11 mouse cellular contexts compared by ENCODE assay signal in genomic region chr1:88638622-88639021, GRCm38 (mm10).
DNase-seq lines count a peak whose midpoint lies in the region; ATAC-seq and TF ChIP-seq lines count a peak whose summit lies in the region.
"Had no signal": no experiment of that assay in that cellular context is flagged by ENCODE, and none has a peak within 500 bp of the region (broad histone marks: within the 10 kb centered on the region; RNA-seq: fewer than 3 reads in every experiment).

No protein-coding gene starts in this region.

- H3K36me3 ChIP-seq in midbrain, embryonic 11.5 days (ENCODE audit: control insufficient read depth, insufficient read depth, low read length) = no peaks in the 10 kb centered on the region
- H3K36me3 ChIP-seq in midbrain, postnatal 0 days (ENCODE audit: insufficient read depth, low read length) = no peaks in the 10 kb centered on the region
- H3K36me3 ChIP-seq in lung, embryonic 14.5 days (ENCODE audit: insufficient read depth) = no peaks in the 10 kb centered on the region
- H3K36me3 ChIP-seq: G1E; midbrain, embryonic 15.5 days had no signal

- peaks cover 7% of the 10 kb centered on the region; the same call in 1 of the 2 replicates for H3K4me1 ChIP-seq in midbrain, embryonic 11.5 days (ENCODE audit: control insufficient read depth, insufficient read depth, low read length)
- H3K4me1 ChIP-seq in midbrain, postnatal 0 days (ENCODE audit: insufficient read depth, low read length) = no peaks in the 10 kb centered on the region
- H3K4me1 ChIP-seq in lung, embryonic 14.5 days (ENCODE audit: insufficient read depth) = peaks cover 5% of the 10 kb centered on the region; the same call in 1 of the 2 replicates

- DNase-seq in midbrain, embryonic 11.5 days (ENCODE audit: low spot score, missing footprints) = peak; percentile 21
- no peak for DNase-seq in midbrain, postnatal 0 days (ENCODE audit: low spot score)
- DNase-seq in lung, embryonic 14.5 days = peak; percentile 50
- DNase-seq in gastrocnemius, postnatal 4 days (ENCODE audit: low spot score in 2 of 2) = no peak
- no peak for DNase-seq in urinary bladder, postnatal 25 days (ENCODE audit: low spot score)
- no peak for DNase-seq in natural killer cell, adult 2 months (ENCODE audit: low spot score in 2 of 2)
- DNase-seq: thymus, adult 2 months had no signal

- H3K27ac ChIP-seq in midbrain, embryonic 11.5 days (ENCODE audit: low read depth, low read length) = no peak overlapping the region
- no peak overlapping the region for H3K27ac ChIP-seq in midbrain, postnatal 0 days (ENCODE audit: low read depth, low read length)
- peak overlapping the region; percentile 76 for H3K27ac ChIP-seq in lung, embryonic 14.5 days (ENCODE audit: low read depth)
- H3K27ac ChIP-seq: liver, embryonic 14.5 days; midbrain, embryonic 15.5 days had no signal

- H3K4me2 ChIP-seq in midbrain, embryonic 11.5 days = no peak overlapping the region
- no peak overlapping the region for H3K4me2 ChIP-seq in midbrain, postnatal 0 days (ENCODE audit: low read depth, low read length, poor library complexity, severe bottlenecking)
- no peak overlapping the region for H3K4me2 ChIP-seq in lung, embryonic 14.5 days
- H3K4me2 ChIP-seq: midbrain, embryonic 15.5 days had no signal

- no peak for ATAC-seq in midbrain, embryonic 11.5 days (ENCODE audit: low FRiP score)
- no peak for ATAC-seq in midbrain, postnatal 0 days (ENCODE audit: low FRiP score)
- peak; percentile 23 for ATAC-seq in inflammation-experienced regulatory T-cells, adult 6 months
- no peak for ATAC-seq in lung, embryonic 14.5 days (ENCODE audit: insufficient read depth)
- ATAC-seq: midbrain, embryonic 15.5 days had no signal

- H3K9me3 ChIP-seq in midbrain, embryonic 11.5 days (ENCODE audit: control insufficient read depth, low read length) = no peaks in the 10 kb centered on the region
- H3K9me3 ChIP-seq in midbrain, postnatal 0 days (ENCODE audit: low read length) = no peaks in the 10 kb centered on the region
- H3K9me3 ChIP-seq in lung, embryonic 14.5 days (ENCODE audit: low read depth, low read length) = no peaks in the 10 kb centered on the region
- H3K9me3 ChIP-seq: G1E; midbrain, embryonic 15.5 days had no signal

- no peak overlapping the region for H3K9ac ChIP-seq in midbrain, embryonic 11.5 days (ENCODE audit: low read length)
- no peak overlapping the region for H3K9ac ChIP-seq in midbrain, postnatal 0 days (replicated peaks; ENCODE audit: low read length, poor library complexity, severe bottlenecking)
- no peak overlapping the region for H3K9ac ChIP-seq in lung, embryonic 14.5 days
- H3K9ac ChIP-seq: liver, embryonic 14.5 days; midbrain, embryonic 15.5 days had no signal

- TF ChIP-seq CTCF in midbrain, postnatal 0 days (IDR thresholded peaks at IDR 0.05) = no peak
- no peak for TF ChIP-seq CTCF in lung, embryonic 14.5 days (IDR thresholded peaks at IDR 0.05; ENCODE audit: low read depth)

- no peaks in the 10 kb centered on the region for H3K27me3 ChIP-seq in midbrain, embryonic 11.5 days (ENCODE audit: control insufficient read depth, insufficient read depth, low read length)
- H3K27me3 ChIP-seq in midbrain, postnatal 0 days (ENCODE audit: insufficient read depth, low read length) = no peaks in the 10 kb centered on the region
- H3K27me3 ChIP-seq in lung, embryonic 14.5 days (ENCODE audit: insufficient read depth, low read length) = no peaks in the 10 kb centered on the region
- H3K27me3 ChIP-seq: midbrain, embryonic 15.5 days had no signal

- no peak overlapping the region for H3K4me3 ChIP-seq in midbrain, embryonic 11.5 days (ENCODE audit: low read depth, low read length)
- H3K4me3 ChIP-seq in midbrain, postnatal 0 days (ENCODE audit: low read depth, low read length) = no peak overlapping the region
- H3K4me3 ChIP-seq in lung, embryonic 14.5 days (ENCODE audit: low read depth, low read length) = no peak overlapping the region
- H3K4me3 ChIP-seq: midbrain, embryonic 15.5 days had no signal

- 64% methylated on average over 4 of the region's 4 CpGs for WGBS in midbrain, embryonic 11.5 days
- 80% methylated on average over 4 of the region's 4 CpGs for WGBS in midbrain, postnatal 0 days
- 57% methylated on average over 4 of the region's 4 CpGs for WGBS in lung, embryonic 14.5 days

Comparison
In these comparisons a context has a peak if more than half of its experiments do, and no peak if none do; other contexts are left out.
1. DNase-seq: peak in midbrain, embryonic 11.5 days (single experiment) and lung, embryonic 14.5 days (single experiment); none in midbrain, postnatal 0 days (single experiment), gastrocnemius, postnatal 4 days (0 of 2), urinary bladder, postnatal 25 days (single experiment) and natural killer cell, adult 2 months (0 of 2).